Mouse (Mus musculus): ENCODE data around the gene Cyp2d22. TPM values are rescaled to one million over a fixed set of nuclear protein-coding genes. Genes with fewer than 3 reads are reported as not detected.

The Cyp2d22 gene
- 23.5 TPM for polyA plus RNA-seq (2015; fragmentation: Illumina TruSeq; extraction: RNeasy Lipid Tissue Mini Kit (QIAGEN cat#74804); ENCODE audit: low read depth, low replicate concordance)

GRCm38 (mm10) chr15:82379871-82380713, at the start of gene Cyp2d22:
Gene Cyp2d22, minus strand, starts transcription at chr15:82380260.

GRCm38 (mm10) chr15:82406981-82407380, 26.9 kb upstream of the Cyp2d22 start, which contains the start of gene Cyp2d10:
Gene Cyp2d10, minus strand, starts transcription at chr15:82407195.

GRCm38 (mm10) chr15:82393922-82394321, 13.9 kb upstream of the Cyp2d22 start, which contains the start of gene Cyp2d11:
Gene Cyp2d11, minus strand, starts transcription at chr15:82394022.

GRCm38 (mm10) chr15:82354126-82354945, 25.7 kb downstream of the Cyp2d22 start, which contains the start of gene Ndufa6:
Gene Ndufa6, minus strand, starts transcription at chr15:82354322.

GRCm38 (mm10) chr15:82338593-82339112, 41.4 kb downstream of the Cyp2d22 start, which contains the start of the genes Naga, Pheta2 and Smdt1:
Gene Naga, minus strand, starts transcription at chr15:82338925.
Gene Pheta2, plus strand, starts transcription at chr15:82338942.
Gene Smdt1, plus strand, starts transcription at chr15:82338959.

Other genes with a start within 250 kb of the Cyp2d22 start
- gene Srebf2, start 233.1 kb downstream of the Cyp2d22 start, polyA plus RNA-seq (2015; fragmentation: Illumina TruSeq; extraction: RNeasy Lipid Tissue Mini Kit (QIAGEN cat#74804); ENCODE audit: low read depth, low replicate concordance), result 117 TPM
- 1.4 TPM for gene Shisa8, start 167.4 kb downstream of the Cyp2d22 start, polyA plus RNA-seq (2015; fragmentation: Illumina TruSeq; extraction: RNeasy Lipid Tissue Mini Kit (QIAGEN cat#74804); ENCODE audit: low read depth, low replicate concordance)
- gene Tnfrsf13c, start 155.9 kb downstream of the Cyp2d22 start, polyA plus RNA-seq (2015; fragmentation: Illumina TruSeq; extraction: RNeasy Lipid Tissue Mini Kit (QIAGEN cat#74804); ENCODE audit: low read depth, low replicate concordance), result 0.34 TPM
- gene Cenpm, start 135.5 kb downstream of the Cyp2d22 start, polyA plus RNA-seq (2015; fragmentation: Illumina TruSeq; extraction: RNeasy Lipid Tissue Mini Kit (QIAGEN cat#74804); ENCODE audit: low read depth, low replicate concordance), result 3.3 TPM
- gene 1500009C09Rik, start 127.9 kb downstream of the Cyp2d22 start, polyA plus RNA-seq (2015; fragmentation: Illumina TruSeq; extraction: RNeasy Lipid Tissue Mini Kit (QIAGEN cat#74804); ENCODE audit: low read depth, low replicate concordance), result 125 TPM
- gene Sept3, start 105.4 kb downstream of the Cyp2d22 start, polyA plus RNA-seq (2015; fragmentation: Illumina TruSeq; extraction: RNeasy Lipid Tissue Mini Kit (QIAGEN cat#74804); ENCODE audit: low read depth, low replicate concordance), result 440 TPM
- not detected for gene Wbp2nl, start 81.3 kb downstream of the Cyp2d22 start, polyA plus RNA-seq (2015; fragmentation: Illumina TruSeq; extraction: RNeasy Lipid Tissue Mini Kit (QIAGEN cat#74804); ENCODE audit: low read depth, low replicate concordance)
- 30.5 TPM for gene Naga, start 41.3 kb downstream of the Cyp2d22 start, polyA plus RNA-seq (2015; fragmentation: Illumina TruSeq; extraction: RNeasy Lipid Tissue Mini Kit (QIAGEN cat#74804); ENCODE audit: low read depth, low replicate concordance)
- 0.82 TPM for gene Pheta2, start 41.3 kb downstream of the Cyp2d22 start, polyA plus RNA-seq (2015; fragmentation: Illumina TruSeq; extraction: RNeasy Lipid Tissue Mini Kit (QIAGEN cat#74804); ENCODE audit: low read depth, low replicate concordance)
- gene Smdt1, start 41.3 kb downstream of the Cyp2d22 start, polyA plus RNA-seq (2015; fragmentation: Illumina TruSeq; extraction: RNeasy Lipid Tissue Mini Kit (QIAGEN cat#74804); ENCODE audit: low read depth, low replicate concordance), result 261 TPM
- gene Ndufa6, start 25.9 kb downstream of the Cyp2d22 start, polyA plus RNA-seq (2015; fragmentation: Illumina TruSeq; extraction: RNeasy Lipid Tissue Mini Kit (QIAGEN cat#74804); ENCODE audit: low read depth, low replicate concordance), result 395 TPM
- gene Cyp2d11, start 13.8 kb upstream of the Cyp2d22 start, polyA plus RNA-seq (2015; fragmentation: Illumina TruSeq; extraction: RNeasy Lipid Tissue Mini Kit (QIAGEN cat#74804); ENCODE audit: low read depth, low replicate concordance), result not detected
- not detected for gene Cyp2d10, start 26.9 kb upstream of the Cyp2d22 start, polyA plus RNA-seq (2015; fragmentation: Illumina TruSeq; extraction: RNeasy Lipid Tissue Mini Kit (QIAGEN cat#74804); ENCODE audit: low read depth, low replicate concordance)
- gene Cyp2d9, start 53.2 kb upstream of the Cyp2d22 start, polyA plus RNA-seq (2015; fragmentation: Illumina TruSeq; extraction: RNeasy Lipid Tissue Mini Kit (QIAGEN cat#74804); ENCODE audit: low read depth, low replicate concordance), result not detected
- not detected for gene Cyp2d12, start 174.8 kb upstream of the Cyp2d22 start, polyA plus RNA-seq (2015; fragmentation: Illumina TruSeq; extraction: RNeasy Lipid Tissue Mini Kit (QIAGEN cat#74804); ENCODE audit: low read depth, low replicate concordance)
- gene Cyp2d34, start 240.7 kb upstream of the Cyp2d22 start, polyA plus RNA-seq (2015; fragmentation: Illumina TruSeq; extraction: RNeasy Lipid Tissue Mini Kit (QIAGEN cat#74804); ENCODE audit: low read depth, low replicate concordance), result not detected

Data from brain, adult 10 weeks (tissue).